Mouse (Mus musculus): ENCODE results near the gene Rnf227. TPM values are rescaled to one million over a fixed set of nuclear protein-coding genes. Genes with fewer than 3 reads are reported as not detected.

The Rnf227 gene
- polyA plus RNA-seq, 2 experiments = 0.66 to 0.74 TPM

DNA sequence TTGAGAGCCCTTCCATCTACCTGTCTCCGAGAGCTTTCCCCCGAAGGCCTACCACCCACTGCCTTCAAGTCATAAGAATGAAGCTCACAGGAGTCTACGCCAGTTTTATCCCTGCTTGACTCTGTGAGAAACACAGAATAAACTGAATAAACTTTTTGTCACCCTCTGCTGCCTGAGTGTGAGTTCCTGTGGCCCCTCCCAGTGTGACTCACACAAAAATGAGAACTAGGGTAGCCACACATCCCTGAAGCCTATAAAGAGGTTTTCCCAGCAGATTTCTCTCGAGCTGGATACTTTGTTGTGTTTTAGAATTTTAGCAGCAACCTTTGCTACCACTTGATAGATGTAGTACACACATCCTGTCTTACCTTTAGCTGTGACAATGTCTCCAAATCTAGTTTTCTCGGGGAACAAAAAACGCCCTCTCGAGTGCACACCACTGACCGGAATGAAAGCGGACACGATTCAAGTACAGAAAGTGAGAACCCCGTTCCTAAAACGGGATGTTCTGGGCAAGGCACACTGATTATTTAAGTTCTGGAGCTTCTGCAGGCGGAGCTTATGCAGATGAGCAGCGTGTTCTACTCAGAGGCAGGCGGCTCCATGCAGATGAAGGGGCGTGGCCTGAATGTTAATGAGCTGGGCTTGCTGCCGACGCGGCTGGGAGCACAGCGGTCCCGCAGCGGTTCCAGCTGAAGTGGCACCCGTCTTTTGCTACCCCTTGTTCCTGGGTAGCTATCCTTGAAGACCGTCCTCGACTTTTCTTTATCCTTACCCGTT lies 14.4 kb upstream of the Rnf227 start, which contains the start of gene Kcnab3:
Kcnab3 (plus strand) TSS at position 631 of the 780 bp plus-strand sequence.
- ATAC-seq (ENCODE audit: insufficient read depth) = peak; percentile 55

DNA sequence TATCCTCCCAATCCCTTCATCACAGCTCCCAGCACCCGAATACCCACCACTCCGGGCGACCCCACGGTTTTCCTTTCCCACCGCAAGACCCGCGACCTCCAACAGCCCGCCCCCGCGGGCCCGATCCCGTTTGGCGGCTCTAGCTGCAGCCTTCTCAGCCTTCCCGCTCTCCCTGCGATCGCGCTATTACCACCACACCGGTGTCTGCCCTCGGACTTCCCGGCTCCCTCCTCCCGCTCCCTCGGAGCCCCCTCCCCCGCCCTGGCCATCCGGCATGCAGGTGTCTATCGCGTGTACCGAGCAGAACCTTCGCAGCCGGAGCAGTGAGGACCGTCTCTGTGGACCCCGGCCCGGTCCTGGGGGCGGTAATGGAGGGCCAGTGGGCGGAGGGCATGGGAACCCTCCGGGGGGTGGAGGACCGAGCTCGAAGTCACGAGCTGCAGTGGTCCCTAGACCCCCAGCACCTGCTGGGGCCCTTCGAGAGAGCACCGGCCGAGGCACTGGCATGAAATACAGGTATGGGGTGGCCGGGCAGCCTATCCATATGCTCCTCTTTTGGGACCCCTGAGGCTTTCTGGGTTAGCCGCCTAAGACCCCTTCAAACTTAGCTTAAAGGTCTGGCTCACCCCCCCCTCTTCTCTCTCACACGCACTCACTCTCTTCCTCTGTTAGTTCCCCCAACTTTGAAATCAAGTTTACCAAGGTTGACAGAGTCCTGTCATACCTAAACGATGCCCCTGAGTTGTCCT lies 13.7 kb upstream of the Rnf227 start:
- WGBS (ENCODE audit: insufficient replicate concordance) = 3% methylated on average over 45 of the region's 45 CpGs
- no peak overlapping the region for H3K27ac ChIP-seq
- peak overlapping the region; percentile 28; the same call in 1 of the 2 replicates for H3K9ac ChIP-seq (replicated peaks)
- H3K4me1 ChIP-seq (replicated peaks; ENCODE audit: control insufficient read depth in 2 of 2, insufficient read depth in 2 of 2, low read length in 1 of 2) = peaks cover 21 to 27% of the 10 kb centered on the region in 2 experiments
- peaks cover 32% of the 10 kb centered on the region for H3K27me3 ChIP-seq (ENCODE audit: control insufficient read depth, insufficient read depth, low read length)
- H3K4me3 ChIP-seq (ENCODE audit: insufficient read depth in 1 of 2, low read depth in 2 of 2, low read length in 2 of 2) = peak overlapping the region; percentile 48 to 51
- H3K9me3 ChIP-seq (ENCODE audit: control insufficient read depth, low read length) = no peaks in the 10 kb centered on the region
- ATAC-seq (ENCODE audit: insufficient read depth) = no peak
- H3K36me3 ChIP-seq (replicated peaks; ENCODE audit: control insufficient read depth, insufficient read depth, low read depth) = no peaks in the 10 kb centered on the region
- H3K4me2 ChIP-seq (ENCODE audit: low read depth) = peak overlapping the region; percentile 100
- TF ChIP-seq CTCF (IDR thresholded peaks at IDR 0.05; ENCODE audit: low read depth) (no peak), EP300 (IDR thresholded peaks at IDR 0.05; ENCODE audit: low read depth) (no peak)
- no peak for DNase-seq (ENCODE audit: low read depth in 3 of 3, low spot score in 3 of 3)

More for the DNA sequence above, 14.4 kb upstream of the Rnf227 start, which contains the start of gene Kcnab3:
- Histone ChIP-seq H3K4me2 (ENCODE audit: low read depth) (peak within 1 kb of the TSS; percentile 100), H3K9me3 (ENCODE audit: control insufficient read depth, low read length) (no peaks in the 10 kb centered on the region), H3K27me3 (ENCODE audit: control insufficient read depth, insufficient read depth, low read length) (peaks cover 32% of the 10 kb centered on the region), H3K4me1 (replicated peaks; ENCODE audit: control insufficient read depth in 2 of 2, insufficient read depth in 2 of 2, low read length in 1 of 2) (peaks cover 21 to 26% of the 10 kb centered on the region in 2 experiments), H3K27ac (no peak within 1 kb of the TSS), H3K4me3 (ENCODE audit: insufficient read depth in 1 of 2, low read depth in 2 of 2, low read length in 2 of 2) (peak within 1 kb of the TSS; percentile 51 to 86), H3K9ac (replicated peaks) (peak within 1 kb of the TSS; percentile 28; the same call in 1 of the 2 replicates), H3K36me3 (replicated peaks; ENCODE audit: control insufficient read depth, insufficient read depth, low read depth) (no peaks in the 10 kb centered on the region)
- WGBS (ENCODE audit: insufficient replicate concordance) = 9% methylated on average over 26 of the region's 26 CpGs
- peak; percentile 86 to 89 (median 87) for DNase-seq (ENCODE audit: low read depth in 3 of 3, low spot score in 3 of 3)
- no peak for TF ChIP-seq CTCF (IDR thresholded peaks at IDR 0.05; ENCODE audit: low read depth)
- no peak for TF ChIP-seq EP300 (IDR thresholded peaks at IDR 0.05; ENCODE audit: low read depth)

DNA sequence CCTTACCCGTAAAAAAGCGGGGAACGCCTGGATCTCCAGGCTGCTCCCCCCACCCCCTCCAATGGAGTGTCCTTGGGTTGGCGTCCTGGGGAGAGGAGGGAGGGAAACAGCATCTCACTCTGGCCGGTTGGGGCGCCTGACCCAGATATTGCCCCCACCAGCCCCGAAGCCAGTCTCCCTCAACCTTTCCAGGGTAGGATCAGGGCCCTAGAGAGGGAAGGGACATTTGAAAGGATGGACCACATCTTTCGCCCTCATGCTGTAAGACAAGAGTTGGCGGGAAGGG lies 13.2 kb upstream of the Rnf227 start:
- no peaks in the 10 kb centered on the region for H3K36me3 ChIP-seq (replicated peaks; ENCODE audit: control insufficient read depth, insufficient read depth, low read depth)
- DNase-seq (ENCODE audit: low read depth in 3 of 3, low spot score in 3 of 3) (no peak), ATAC-seq (ENCODE audit: insufficient read depth) (no peak)
- no peak overlapping the region for H3K4me3 ChIP-seq (ENCODE audit: insufficient read depth in 1 of 2, low read depth in 2 of 2, low read length in 2 of 2)
- H3K27me3 ChIP-seq (ENCODE audit: control insufficient read depth, insufficient read depth, low read length) = peaks cover 32% of the 10 kb centered on the region
- TF ChIP-seq CTCF (IDR thresholded peaks at IDR 0.05; ENCODE audit: low read depth) (peak; percentile 21; the same call in 1 of the 2 replicates), EP300 (IDR thresholded peaks at IDR 0.05; ENCODE audit: low read depth) (no peak)
- H3K4me1 ChIP-seq (replicated peaks; ENCODE audit: control insufficient read depth in 2 of 2, insufficient read depth in 2 of 2, low read length in 1 of 2) = peaks cover 22 to 28% of the 10 kb centered on the region in 2 experiments
- H3K4me2 ChIP-seq (ENCODE audit: low read depth) = no peak overlapping the region
- H3K9ac ChIP-seq (replicated peaks) = no peak overlapping the region
- no peak overlapping the region for H3K27ac ChIP-seq
- H3K9me3 ChIP-seq (ENCODE audit: control insufficient read depth, low read length) = no peaks in the 10 kb centered on the region
- WGBS (ENCODE audit: insufficient replicate concordance) = 16% methylated on average over 9 of the region's 9 CpGs

DNA sequence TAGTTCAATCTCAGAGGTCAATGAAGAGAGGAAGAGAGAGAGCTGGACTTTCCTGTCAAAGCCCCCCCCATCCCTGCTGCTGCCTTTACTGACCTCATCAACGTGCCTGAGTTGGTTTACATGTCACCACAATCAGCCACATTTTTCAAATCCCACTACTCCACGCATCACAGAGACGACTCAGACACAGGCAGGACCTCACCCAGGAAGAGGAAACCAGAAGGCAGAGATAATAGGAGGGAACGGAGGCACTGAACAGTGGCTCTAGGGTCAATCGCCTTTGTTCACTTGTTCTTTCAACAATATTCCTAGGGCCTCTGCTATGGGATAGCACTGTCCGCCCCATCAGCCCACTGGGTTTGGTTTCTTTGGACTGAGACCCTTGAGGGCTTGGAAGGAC lies 12.6 kb upstream of the Rnf227 start:
- no peak for TF ChIP-seq EP300 (IDR thresholded peaks at IDR 0.05; ENCODE audit: low read depth)
- no peak for TF ChIP-seq CTCF (IDR thresholded peaks at IDR 0.05; ENCODE audit: low read depth)
- Histone ChIP-seq H3K4me2 (ENCODE audit: low read depth) (no peak overlapping the region), H3K36me3 (replicated peaks; ENCODE audit: control insufficient read depth, insufficient read depth, low read depth) (no peaks in the 10 kb centered on the region), H3K4me1 (replicated peaks; ENCODE audit: control insufficient read depth in 2 of 2, insufficient read depth in 2 of 2, low read length in 1 of 2) (peaks cover 23 to 30% of the 10 kb centered on the region in 2 experiments), H3K9me3 (ENCODE audit: control insufficient read depth, low read length) (no peaks in the 10 kb centered on the region), H3K9ac (replicated peaks) (no peak overlapping the region), H3K4me3 (ENCODE audit: insufficient read depth in 1 of 2, low read depth in 2 of 2, low read length in 2 of 2) (no peak overlapping the region), H3K27ac (no peak overlapping the region), H3K27me3 (ENCODE audit: control insufficient read depth, insufficient read depth, low read length) (peaks cover 32% of the 10 kb centered on the region)
- WGBS (ENCODE audit: insufficient replicate concordance) = 14% methylated on average over 6 of the region's 6 CpGs
- ATAC-seq (ENCODE audit: insufficient read depth) = no peak
- DNase-seq (ENCODE audit: low read depth in 3 of 3, low spot score in 3 of 3) = no peak

DNA sequence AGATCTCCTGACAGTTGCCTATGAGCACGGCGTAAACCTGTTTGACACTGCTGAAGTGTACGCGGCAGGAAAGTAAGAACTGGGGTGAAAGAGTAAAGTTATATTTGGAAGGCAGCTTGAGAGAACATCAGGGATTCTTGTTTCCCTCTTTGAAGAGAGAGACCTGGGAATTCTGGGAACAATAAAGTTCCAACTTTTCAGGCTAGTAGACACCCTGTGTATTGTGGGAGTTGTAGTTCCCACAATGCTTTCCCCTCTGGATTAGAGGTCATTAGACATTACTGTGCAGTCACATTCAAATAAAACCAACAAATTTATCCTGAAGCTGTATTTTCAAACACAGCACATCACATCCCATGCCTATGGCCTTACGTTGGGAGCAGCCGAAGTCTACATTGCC lies 11.7 kb upstream of the Rnf227 start:
- H3K4me1 ChIP-seq (replicated peaks; ENCODE audit: control insufficient read depth in 2 of 2, insufficient read depth in 2 of 2, low read length in 1 of 2) = peaks cover 23 to 33% of the 10 kb centered on the region in 2 experiments
- no peaks in the 10 kb centered on the region for H3K36me3 ChIP-seq (replicated peaks; ENCODE audit: control insufficient read depth, insufficient read depth, low read depth)
- no peak overlapping the region for H3K27ac ChIP-seq
- no peak for TF ChIP-seq EP300 (IDR thresholded peaks at IDR 0.05; ENCODE audit: low read depth)
- no peak for TF ChIP-seq CTCF (IDR thresholded peaks at IDR 0.05; ENCODE audit: low read depth)
- ATAC-seq (ENCODE audit: insufficient read depth) = no peak
- no peak overlapping the region for H3K4me2 ChIP-seq (ENCODE audit: low read depth)
- WGBS (ENCODE audit: insufficient replicate concordance) = 79% methylated on average over 6 of the region's 6 CpGs
- peaks cover 32% of the 10 kb centered on the region for H3K27me3 ChIP-seq (ENCODE audit: control insufficient read depth, insufficient read depth, low read length)
- H3K9ac ChIP-seq (replicated peaks) = no peak overlapping the region
- H3K9me3 ChIP-seq (ENCODE audit: control insufficient read depth, low read length) = no peaks in the 10 kb centered on the region
- H3K4me3 ChIP-seq (ENCODE audit: insufficient read depth in 1 of 2, low read depth in 2 of 2, low read length in 2 of 2) = no peak overlapping the region
- no peak for DNase-seq (ENCODE audit: low read depth in 3 of 3, low spot score in 3 of 3)

Measured in liver, embryonic 14.5 days (tissue).